Mouse (Mus musculus) erythroblast, embryonic 14.5 days (primary cell): ENCODE measurements at regions not wholly inside any gene's neighbourhood (a gene's known extent, or its start where the extent isn't known, plus 50 kb on each side); places are given as distances from the start of the nearest gene placed in this dataset.

Experiments
- H3K27me3 ChIP-seq: 2 replicates; pipeline ENCODE4 v1.6.1; 2012; ENCODE audit warnings: inconsistent platforms; ENCODE audit not compliant: control insufficient read depth
- H3K36me3 ChIP-seq: 2 replicates; pipeline ENCODE4 v1.6.1; 2012; ENCODE audit warnings: mild to moderate bottlenecking, inconsistent platforms; ENCODE audit not compliant: control insufficient read depth
- H3K4me1 ChIP-seq: 2 replicates; pipeline ENCODE4 v1.6.1; 2012; ENCODE audit warnings: inconsistent platforms; ENCODE audit not compliant: control insufficient read depth
- H3K4me3 ChIP-seq: replicated peaks from 2 replicates; pipeline ENCODE3; 2012; ENCODE audit warnings: moderate library complexity, mild to moderate bottlenecking, inconsistent platforms
- H3K9me3 ChIP-seq: 2 replicates; pipeline ENCODE4 v1.6.1; 2012; ENCODE audit warnings: low read length, inconsistent platforms, mixed read lengths; ENCODE audit not compliant: control insufficient read depth
- GATA1 ChIP-seq: IDR thresholded peaks from 2 replicates; pipeline ENCODE4 v1.6.1; 2012; ENCODE audit warnings: low read length, inconsistent platforms, mixed read lengths
- TAL1 ChIP-seq: IDR thresholded peaks from 3 replicates; pipeline ENCODE4 v1.6.1; 2012; ENCODE audit warnings: low read length, inconsistent platforms, mixed read lengths

DNA sequence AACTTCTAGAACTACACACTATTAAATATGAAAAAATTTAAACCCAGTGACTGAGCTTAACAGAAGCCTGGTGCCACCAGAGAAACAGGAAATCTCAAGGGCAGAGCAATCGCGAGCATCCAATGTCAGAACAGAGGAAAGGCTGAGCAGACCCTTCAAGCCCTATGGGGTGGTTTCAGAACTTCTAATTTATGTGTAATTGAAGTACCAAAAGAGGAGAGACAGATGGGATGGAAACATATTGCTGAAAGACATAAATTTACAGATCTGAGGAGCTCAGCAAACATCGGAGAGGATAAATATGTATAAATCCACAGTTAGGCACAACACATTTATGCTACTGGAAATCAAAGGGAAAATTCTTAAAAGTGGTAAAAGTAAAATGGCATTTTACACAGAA is 637.6 kb downstream of the Rwdd3 start:
- TF ChIP-seq GATA1 (no peak), TAL1 (no peak)
- Histone ChIP-seq H3K4me3 (no peak overlapping the region), H3K27me3 (no peaks in the 10 kb centered on the region), H3K36me3 (no peaks in the 10 kb centered on the region), H3K4me1 (no peaks in the 10 kb centered on the region), H3K9me3 (peaks cover 4% of the 10 kb centered on the region)

DNA sequence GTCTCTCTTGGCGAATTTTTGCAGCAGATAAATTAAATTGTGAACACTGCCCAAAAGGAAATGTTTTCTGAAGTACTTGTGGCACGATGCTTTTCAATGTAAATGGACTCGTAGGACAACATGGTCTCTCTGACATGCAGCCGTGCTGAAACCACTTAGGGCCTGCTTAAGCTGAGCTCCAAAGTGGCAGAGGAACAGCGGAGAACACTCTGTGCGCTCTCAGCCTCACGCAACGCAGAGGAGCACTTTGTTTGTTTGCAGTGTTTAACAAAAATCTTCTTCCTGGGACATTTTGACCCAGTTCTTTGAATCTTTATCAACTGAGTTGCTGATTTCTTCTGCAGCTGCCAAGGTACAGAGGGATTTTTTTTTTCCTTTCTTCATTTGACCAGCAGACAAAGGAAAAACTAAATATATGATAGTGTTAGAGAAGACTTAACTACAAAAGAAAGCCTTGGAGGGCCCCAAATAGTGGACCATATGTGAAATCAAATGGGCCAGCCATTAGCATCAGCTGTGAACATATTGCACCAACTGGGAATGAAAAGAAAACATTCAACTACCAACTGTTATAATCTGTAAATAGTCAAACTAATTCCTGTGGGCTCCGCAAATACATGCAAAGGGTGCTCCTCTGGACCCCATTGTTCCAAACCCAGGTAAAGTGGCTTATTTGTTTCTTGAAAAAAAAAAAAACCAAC is 639.5 kb downstream of the Rwdd3 start:
- H3K27me3 ChIP-seq: no peaks in the 10 kb centered on the region
- peaks cover 4% of the 10 kb centered on the region for H3K9me3 ChIP-seq
- H3K36me3 ChIP-seq: no peaks in the 10 kb centered on the region
- no peaks in the 10 kb centered on the region for H3K4me1 ChIP-seq
- TF ChIP-seq TAL1: no peak
- no peak for TF ChIP-seq GATA1
- no peak overlapping the region for H3K4me3 ChIP-seq

GRCm38 (mm10) chr3:120511651-120512050 is 659.8 kb downstream of the Rwdd3 start:
- no peaks in the 10 kb centered on the region for H3K4me1 ChIP-seq

DNA sequence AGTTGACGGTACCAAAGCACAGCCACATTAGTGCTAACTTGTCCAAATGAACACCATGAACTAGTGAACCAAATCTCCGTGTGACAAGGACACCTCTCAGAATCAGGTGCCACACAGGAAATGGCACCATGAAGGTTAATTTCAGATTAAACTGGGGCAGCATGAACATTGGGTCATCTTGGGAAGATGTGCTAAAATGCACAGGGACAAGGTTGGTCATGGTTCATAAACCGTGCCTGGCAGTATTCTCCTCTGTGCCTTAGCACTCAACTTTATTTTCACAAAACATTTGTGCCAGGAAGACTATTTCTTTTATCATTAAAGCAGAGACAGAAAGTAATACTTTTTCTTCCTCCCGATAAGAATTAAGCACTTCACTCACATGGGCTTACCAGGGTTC is 672.6 kb downstream of the Rwdd3 start:
- H3K9me3 ChIP-seq: peaks cover 6% of the 10 kb centered on the region; the same call in 1 of the 2 replicates
- TF ChIP-seq TAL1 (no peak), GATA1 (no peak)
- H3K4me1 ChIP-seq: no peaks in the 10 kb centered on the region
- H3K4me3 ChIP-seq: no peak overlapping the region
- H3K36me3 ChIP-seq: no peaks in the 10 kb centered on the region
- H3K27me3 ChIP-seq: no peaks in the 10 kb centered on the region

More at GRCm38 (mm10) chr3:120511651-120512050, 659.8 kb downstream of the Rwdd3 start:
- no peaks in the 10 kb centered on the region for H3K9me3 ChIP-seq
- H3K36me3 ChIP-seq: no peaks in the 10 kb centered on the region
- TF ChIP-seq GATA1 (no peak), TAL1 (no peak)
- no peak overlapping the region for H3K4me3 ChIP-seq
- H3K27me3 ChIP-seq: no peaks in the 10 kb centered on the region

GRCm38 (mm10) chr3:120477934-120478333 is 693.6 kb downstream of the Rwdd3 start:
- H3K4me1 ChIP-seq: no peaks in the 10 kb centered on the region
- H3K9me3 ChIP-seq: no peaks in the 10 kb centered on the region; the same call in 1 of the 2 replicates
- no peaks in the 10 kb centered on the region for H3K36me3 ChIP-seq
- no peaks in the 10 kb centered on the region for H3K27me3 ChIP-seq
- TF ChIP-seq TAL1 (no peak), GATA1 (no peak)
- no peak overlapping the region for H3K4me3 ChIP-seq

DNA sequence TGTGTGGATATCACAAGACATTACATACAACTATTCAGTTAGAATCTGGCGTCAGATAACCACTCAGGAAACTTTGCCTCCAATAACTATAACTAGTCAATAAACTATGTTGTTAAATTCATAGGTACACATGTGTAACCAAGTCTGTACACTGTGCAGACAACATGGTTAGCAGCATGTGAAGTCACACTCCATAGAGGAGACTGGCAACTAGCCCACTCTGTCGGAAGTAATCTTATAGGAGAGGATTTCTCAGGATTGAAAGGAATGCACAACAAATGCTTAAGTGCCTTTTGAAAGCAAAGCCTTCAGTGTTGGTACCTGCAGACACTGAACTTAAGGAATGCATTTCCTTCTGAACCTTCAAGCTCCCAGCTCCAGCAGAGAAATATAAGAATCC is 693.0 kb upstream of the Ptbp2 start:
- no peaks in the 10 kb centered on the region; the same call in 1 of the 2 replicates for H3K9me3 ChIP-seq
- no peak for TF ChIP-seq GATA1
- no peak for TF ChIP-seq TAL1
- H3K36me3 ChIP-seq: no peaks in the 10 kb centered on the region
- H3K4me3 ChIP-seq: no peak overlapping the region
- no peaks in the 10 kb centered on the region for H3K27me3 ChIP-seq
- H3K4me1 ChIP-seq: no peaks in the 10 kb centered on the region

GRCm38 (mm10) chr3:120473645-120474038 is 689.4 kb upstream of the Ptbp2 start:
- Histone ChIP-seq H3K9me3 (no peaks in the 10 kb centered on the region), H3K27me3 (no peaks in the 10 kb centered on the region), H3K4me1 (no peaks in the 10 kb centered on the region), H3K4me3 (no peak overlapping the region), H3K36me3 (no peaks in the 10 kb centered on the region)
- no peak for TF ChIP-seq TAL1

DNA sequence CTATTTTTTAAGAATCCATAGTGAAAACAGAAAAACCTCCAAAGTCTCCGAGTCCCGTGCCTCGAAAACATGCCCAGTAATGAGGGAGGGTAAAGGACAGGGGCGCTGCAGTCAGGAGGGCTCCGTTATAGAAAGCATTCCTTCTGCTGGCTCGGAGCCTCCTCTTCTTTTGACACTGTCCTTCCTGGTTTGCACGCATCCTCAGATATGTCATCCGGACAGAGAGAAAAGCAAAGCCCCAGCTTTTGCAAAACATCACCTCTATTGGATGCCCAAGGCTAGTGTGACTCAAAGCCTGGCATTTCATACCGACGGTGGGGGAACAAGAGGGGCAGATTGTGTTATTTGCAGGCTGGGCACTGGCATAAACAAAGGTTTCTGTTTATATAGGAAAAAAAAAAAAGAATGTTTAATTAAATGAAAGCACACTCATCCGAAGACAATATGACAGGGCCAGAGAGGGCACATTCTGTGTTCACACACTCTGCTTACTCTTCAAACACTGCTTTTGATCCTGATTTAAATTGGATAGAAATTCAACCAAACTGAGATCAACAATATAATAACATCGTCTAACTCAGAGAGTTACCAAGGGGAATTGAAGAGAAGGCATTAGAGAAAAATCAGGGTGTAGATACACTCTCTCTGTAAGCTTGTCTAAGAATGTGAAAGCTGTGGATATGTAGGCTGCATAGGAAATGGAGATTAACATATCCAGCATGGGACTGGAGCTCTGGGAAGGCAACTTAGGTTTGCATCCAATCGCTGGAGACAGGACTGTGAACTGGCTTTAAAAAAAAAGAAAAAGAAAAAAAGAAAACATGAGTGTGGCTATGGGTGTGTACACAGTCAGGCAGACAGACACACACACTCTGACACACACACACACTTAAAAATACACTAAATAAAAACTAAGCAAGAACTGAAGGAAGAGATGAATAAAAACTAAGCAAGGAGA is 688.7 kb upstream of the Ptbp2 start:
- H3K4me3 ChIP-seq: no peak overlapping the region
- no peaks in the 10 kb centered on the region for H3K9me3 ChIP-seq
- TF ChIP-seq TAL1 (no peak), GATA1 (no peak)
- H3K36me3 ChIP-seq: no peaks in the 10 kb centered on the region
- no peaks in the 10 kb centered on the region for H3K27me3 ChIP-seq
- no peaks in the 10 kb centered on the region for H3K4me1 ChIP-seq

- TF ChIP-seq GATA1: no peak
- H3K27me3 ChIP-seq: no peaks in the 10 kb centered on the region
- no peaks in the 10 kb centered on the region for H3K36me3 ChIP-seq
- no peaks in the 10 kb centered on the region for H3K9me3 ChIP-seq
- H3K4me3 ChIP-seq: no peak overlapping the region
- H3K4me1 ChIP-seq: no peaks in the 10 kb centered on the region
Measured at GRCm38 (mm10) chr3:120471878-120472444, 687.7 kb upstream of the Ptbp2 start.
